Mouse (Mus musculus): Measurements from ENCODE around the gene Vmn1r63.
"Not testable (repeated sequence)": the region's sequence is repeated elsewhere in the genome, so short reads cannot be mapped to it uniquely, and the experiment has no call there.

The Vmn1r63 gene

DNA sequence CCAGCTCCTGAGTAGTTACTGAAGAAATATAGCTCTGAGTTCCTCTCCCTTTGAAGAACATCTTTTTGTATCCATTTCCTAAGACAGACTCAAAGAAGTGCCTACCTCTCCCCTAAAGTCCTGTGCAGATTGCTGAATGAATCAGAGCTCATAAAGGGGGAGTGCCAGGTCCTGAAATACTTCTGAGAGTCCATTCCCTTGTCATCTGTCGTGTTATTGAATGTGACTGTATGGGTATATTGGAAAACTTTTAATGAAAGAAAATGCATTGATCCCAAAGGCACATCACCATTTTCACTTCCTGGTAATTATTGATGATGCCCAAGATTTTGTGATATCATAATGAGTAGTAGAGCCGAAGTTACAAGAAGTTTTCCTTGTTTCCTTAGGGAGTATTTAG lies at the start of gene Vmn1r63:
Vmn1r63 (minus strand) TSS at position 101 of the 400 bp plus-strand sequence.
- DNase-seq: not testable (repeated sequence)

Measured in heart, adult 11 months (tissue).